Mouse (Mus musculus) embryonic facial prominence, embryonic 14.5 days (tissue): ENCODE data around the gene Ddx58. TPM values are rescaled to one million over a fixed set of nuclear protein-coding genes. Genes with fewer than 3 reads are reported as not detected.

Experiments
- ATAC-seq: fragments of 200-750 bp; cut with Nextera tagmentation; 2 replicates; pipeline ENCODE4 v1.8.0; 2017; ENCODE audit warnings: low read depth, moderate number of reproducible peaks, moderate TSS enrichment
- DNase-seq: peaks from one replicate; pipeline ENCODE4 v3.0.0-alpha.2; 2015; ENCODE audit warnings: low spot score
- H3K27ac ChIP-seq: fragments of 300-500 bp; sonication (generic); replicated peaks from 2 replicates; pipeline ENCODE4 v1.5.1; 2014; ENCODE audit warnings: low read depth, mild to moderate bottlenecking, low read length, moderate library complexity
- H3K27me3 ChIP-seq: fragments of 300-500 bp; sonication (generic); replicated peaks from 2 replicates; pipeline ENCODE4 v1.6.1; 2014; ENCODE audit warnings: low read length; ENCODE audit not compliant: control insufficient read depth, insufficient read depth
- H3K36me3 ChIP-seq: fragments of 300-500 bp; sonication (generic); 2 replicates; pipeline ENCODE4 v1.6.1; 2014; ENCODE audit warnings: low read length, mixed read lengths; ENCODE audit not compliant: control insufficient read depth, insufficient read depth
- H3K4me1 ChIP-seq: fragments of 300-500 bp; sonication (generic); 2 replicates; pipeline ENCODE4 v1.6.1; 2014; ENCODE audit warnings: antibody characterized with exemption, low read length; ENCODE audit not compliant: control insufficient read depth, insufficient read depth
- H3K4me2 ChIP-seq: fragments of 300-500 bp; sonication (generic); 2 replicates; pipeline ENCODE4 v1.6.1; 2014; ENCODE audit warnings: low read depth, mild to moderate bottlenecking, low read length, moderate library complexity, mixed read lengths
- H3K4me3 ChIP-seq: fragments of 300-500 bp; sonication (generic); 2 replicates; pipeline ENCODE4 v1.5.1; 2014; ENCODE audit warnings: low read depth, mild to moderate bottlenecking, low read length
- H3K9ac ChIP-seq: fragments of 300-500 bp; sonication (generic); 2 replicates; pipeline ENCODE4 v1.6.1; 2014; ENCODE audit warnings: low read depth, mild to moderate bottlenecking, low read length, moderate library complexity, mixed read lengths
- H3K9me3 ChIP-seq: fragments of 300-500 bp; sonication (generic); 2 replicates; pipeline ENCODE4 v1.6.1; 2016; ENCODE audit warnings: low read length; ENCODE audit not compliant: control insufficient read depth
- WGBS: fragments of 180-500 bp; shearing (Covaris S2); extraction: QIAGEN DNeasy Blood & Tissue Kit; methylation state at CpG from one replicate; pipeline ENCODE4 v1.1.7; 2014; 5-methylcytosine and 5-hydroxymethylcytosine counted together
- polyA plus RNA-seq: library from polyadenylated mRNA; unstranded; fragments of >200 nt; fragmentation: Nextera tagmentation; extraction: Ambion mirVana; gene quantifications from 2 replicates; pipeline ENCODE4 v1.2.1, GENCODE M21; 2014

The Ddx58 gene
- polyA plus RNA-seq, 1 experiment from 2014 or later: 9.7 TPM

DNA sequence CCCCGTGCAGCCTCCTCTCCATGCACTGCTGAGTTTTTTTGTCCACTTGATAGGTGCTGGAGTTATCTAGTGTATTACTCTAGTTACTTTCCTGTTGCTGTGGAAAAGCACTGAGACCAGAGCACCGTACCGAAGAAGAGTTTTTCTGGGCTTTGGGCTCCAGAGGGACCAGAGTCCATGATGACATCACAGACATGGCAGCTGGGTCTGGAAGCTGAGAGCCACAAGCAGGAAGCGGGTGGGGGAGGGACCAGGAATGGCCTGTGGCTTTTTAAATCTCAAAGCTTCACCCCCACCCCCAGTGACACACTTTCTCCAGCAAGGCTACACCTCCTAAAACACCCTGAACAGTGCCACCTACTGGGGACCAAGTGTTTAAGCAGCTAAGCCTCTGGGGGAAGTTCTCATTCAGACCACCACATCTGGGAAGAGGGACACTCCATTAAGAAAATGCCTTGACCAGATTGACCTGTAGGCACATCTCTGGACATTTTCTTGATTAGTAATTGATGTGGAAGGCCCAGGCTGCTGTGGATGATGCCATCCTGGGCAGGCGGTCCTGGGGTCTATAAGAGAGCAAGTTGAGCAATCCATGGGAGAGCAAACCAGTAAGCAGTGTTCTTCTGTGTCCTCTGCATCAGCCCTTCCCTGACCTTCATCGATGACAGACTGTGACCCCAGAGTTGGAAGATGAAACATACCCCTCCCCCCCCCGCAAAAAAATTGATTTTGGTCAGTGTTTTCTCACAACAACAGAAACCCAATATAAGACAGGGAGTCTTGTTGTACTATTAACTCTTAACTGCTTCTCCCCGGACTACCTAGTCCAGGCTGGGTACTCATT, 78.8 kb downstream of the Ddx58 start:
- DNase-seq: no peak
- Histone ChIP-seq H3K9ac (no peak overlapping the region), H3K27me3 (no peaks in the 10 kb centered on the region), H3K4me1 (no peaks in the 10 kb centered on the region), H3K4me2 (no peak overlapping the region), H3K27ac (no peak overlapping the region), H3K9me3 (no peaks in the 10 kb centered on the region), H3K4me3 (no peak overlapping the region), H3K36me3 (peaks cover 15% of the 10 kb centered on the region)
- ATAC-seq: no peak
- WGBS: 97% methylated on average over 8 of the region's 8 CpGs

DNA sequence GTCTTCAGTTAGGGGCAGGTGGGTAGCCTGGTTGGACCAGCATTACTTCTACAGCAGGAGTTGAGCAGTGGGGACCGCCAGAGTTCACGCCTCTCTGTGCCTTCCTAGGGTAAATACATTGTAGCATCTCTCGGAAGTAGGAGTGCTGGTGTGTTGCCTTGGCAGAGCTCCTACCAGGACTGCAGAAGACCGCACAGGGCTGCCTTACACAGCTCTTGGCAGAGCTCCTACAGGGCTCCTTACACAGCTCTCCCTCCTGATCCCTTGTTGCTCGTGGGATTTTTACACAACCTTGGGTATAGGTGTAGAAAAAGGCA, 81.4 kb downstream of the Ddx58 start:
- ATAC-seq: no peak
- no peaks in the 10 kb centered on the region for H3K36me3 ChIP-seq
- H3K9me3 ChIP-seq: no peaks in the 10 kb centered on the region
- H3K4me2 ChIP-seq: no peak overlapping the region
- no peak for DNase-seq
- WGBS: 76% methylated on average over 5 of the region's 5 CpGs
- no peak overlapping the region for H3K4me3 ChIP-seq
- no peak overlapping the region for H3K27ac ChIP-seq
- no peak overlapping the region for H3K9ac ChIP-seq
- no peaks in the 10 kb centered on the region for H3K27me3 ChIP-seq
- H3K4me1 ChIP-seq: no peaks in the 10 kb centered on the region

DNA sequence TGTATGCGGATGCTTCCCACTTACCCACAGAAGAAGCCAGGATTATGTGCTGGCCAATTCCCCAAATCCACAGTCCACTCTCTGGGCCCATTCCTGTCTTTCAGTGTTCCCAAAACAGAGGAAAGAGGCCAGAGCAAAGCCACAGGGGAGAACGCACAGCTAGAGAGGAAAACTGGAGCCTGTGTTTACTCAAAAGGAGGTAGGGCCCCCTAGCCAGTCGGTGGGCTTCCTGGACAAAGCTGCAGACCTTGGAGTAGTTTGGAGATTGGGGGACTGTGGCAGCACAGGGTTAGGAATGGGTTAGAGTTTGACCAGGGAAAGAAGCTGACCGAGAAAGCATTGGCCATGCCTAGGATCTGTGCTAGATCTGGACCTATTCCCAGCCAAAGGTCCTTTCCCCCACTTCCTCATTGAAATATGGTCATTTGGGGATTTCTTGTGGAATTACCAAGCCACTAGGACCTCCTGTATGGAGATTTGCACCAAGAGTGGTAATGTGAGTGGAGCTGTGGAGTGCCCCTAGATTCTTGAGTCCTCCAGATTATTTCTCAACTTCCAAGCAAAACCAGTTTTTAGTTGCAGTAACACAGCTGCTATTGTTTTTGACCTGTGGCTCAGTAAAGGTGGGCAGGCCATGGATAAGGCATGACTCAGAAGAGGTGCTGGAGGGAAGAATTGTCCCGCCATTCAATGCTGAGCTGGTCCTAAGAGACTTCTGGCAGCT, 82.0 kb downstream of the Ddx58 start:
- WGBS: 62% methylated on average over 5 of the region's 5 CpGs
- Histone ChIP-seq H3K4me1 (no peaks in the 10 kb centered on the region), H3K27me3 (no peaks in the 10 kb centered on the region), H3K27ac (no peak overlapping the region), H3K4me2 (no peak overlapping the region), H3K9ac (no peak overlapping the region), H3K9me3 (no peaks in the 10 kb centered on the region), H3K36me3 (no peaks in the 10 kb centered on the region), H3K4me3 (no peak overlapping the region)
- ATAC-seq (no peak), DNase-seq (no peak)

DNA sequence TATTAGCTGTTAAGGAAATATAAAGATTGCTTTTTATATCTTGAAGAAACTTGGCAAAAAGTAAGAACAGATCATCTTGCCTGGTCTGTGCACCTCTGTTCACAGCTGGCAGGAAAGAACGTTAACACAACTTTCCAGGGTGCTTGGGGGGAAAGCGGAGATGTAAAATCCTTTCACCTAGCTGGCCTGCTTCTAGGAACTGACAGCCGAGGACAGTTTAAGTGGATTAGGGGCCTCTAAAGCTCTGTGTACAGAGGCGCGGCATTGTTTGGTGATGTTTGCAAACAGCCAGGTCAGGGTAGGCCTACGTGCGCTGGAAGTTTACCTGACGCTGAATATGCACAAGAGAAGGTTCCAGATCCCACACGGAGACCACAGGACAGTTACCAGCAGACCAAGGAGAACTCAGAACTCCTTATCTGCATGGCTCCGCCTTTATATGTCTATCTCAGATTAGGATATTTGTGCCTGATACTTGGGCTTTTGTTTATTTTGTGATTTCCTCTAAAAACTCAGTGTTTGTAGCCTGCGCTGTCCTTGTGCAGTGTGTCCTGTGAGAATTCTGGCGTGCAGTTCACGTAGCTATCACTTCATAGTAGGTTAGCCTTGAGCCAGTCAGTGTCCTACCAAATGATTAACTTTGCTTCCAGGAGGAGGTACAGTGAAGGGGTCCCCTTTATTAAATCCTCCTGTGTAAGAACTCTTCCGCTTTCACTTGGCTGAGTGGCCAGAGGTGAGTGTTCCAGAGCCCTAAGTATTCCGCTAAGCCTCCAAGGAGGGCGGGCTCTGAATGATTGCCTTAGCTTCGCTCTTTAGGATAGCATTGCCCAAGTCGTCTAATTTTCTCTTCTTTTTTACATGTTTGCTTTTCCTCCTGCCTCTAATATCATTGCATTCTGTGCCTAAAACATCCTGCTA, 82.8 kb downstream of the Ddx58 start:
- WGBS: 76% methylated on average over 18 of the region's 18 CpGs
- H3K27ac ChIP-seq: no peak overlapping the region
- ATAC-seq: peak; percentile 47; the same call in 1 of the 2 replicates

DNA sequence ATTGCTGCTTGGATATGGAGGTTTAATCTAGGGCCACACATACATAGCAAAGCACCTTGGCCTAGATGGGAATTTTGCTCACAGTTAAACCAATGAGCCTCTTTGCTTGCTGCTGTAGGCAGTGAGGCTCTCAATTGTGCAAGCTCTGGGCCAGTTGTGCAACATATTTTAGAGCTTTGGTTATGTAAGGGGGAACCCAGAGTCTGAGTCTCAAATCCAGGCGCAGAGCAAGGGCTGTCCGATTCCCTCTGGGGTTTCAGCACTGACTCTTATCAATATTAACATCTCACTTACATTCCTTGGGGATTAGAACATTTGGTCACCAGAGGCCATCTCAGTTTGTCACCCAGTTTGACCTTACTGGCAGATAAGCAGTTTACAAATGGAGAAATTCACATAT, 83.5 kb downstream of the Ddx58 start:
- WGBS: 62% methylated on average over 2 of the region's 2 CpGs
- DNase-seq: no peak

More for the DNA sequence above, 82.8 kb downstream of the Ddx58 start:
- H3K4me3 ChIP-seq: no peak overlapping the region
- no peak overlapping the region for H3K4me2 ChIP-seq
- H3K36me3 ChIP-seq: no peaks in the 10 kb centered on the region
- no peaks in the 10 kb centered on the region for H3K27me3 ChIP-seq
- peak; percentile 10 for DNase-seq
- H3K9ac ChIP-seq: no peak overlapping the region
- H3K4me1 ChIP-seq: no peaks in the 10 kb centered on the region
- H3K9me3 ChIP-seq: no peaks in the 10 kb centered on the region

DNA sequence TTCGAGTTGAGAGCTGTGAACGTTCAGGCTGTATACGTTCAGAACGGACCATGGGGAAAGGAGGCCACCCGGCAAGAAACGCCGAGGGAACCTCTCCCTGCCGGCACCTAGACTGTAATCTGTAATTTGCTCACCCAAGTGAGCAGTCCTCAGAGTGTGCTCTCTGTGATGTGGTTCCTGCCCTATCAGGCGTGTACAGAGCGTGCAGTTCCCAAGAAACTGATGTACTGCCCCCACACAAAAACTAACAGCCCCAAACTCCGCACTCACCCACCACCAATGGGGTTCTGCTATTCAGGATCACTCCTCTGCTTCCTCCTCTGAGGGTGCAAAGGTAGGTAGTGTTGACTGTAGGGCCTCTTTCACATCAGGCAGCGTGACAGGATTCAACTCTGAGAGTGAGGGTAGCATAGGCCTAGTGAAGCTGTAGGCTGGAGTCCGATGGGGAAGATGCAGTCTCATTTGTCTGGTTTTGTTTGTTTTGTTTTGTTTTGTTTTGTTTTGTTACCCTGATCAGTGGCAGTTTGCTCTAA, 84.1 kb downstream of the Ddx58 start:
- DNase-seq: no peak
- no peak overlapping the region for H3K4me3 ChIP-seq
- H3K4me2 ChIP-seq: no peak overlapping the region
- H3K9ac ChIP-seq: no peak overlapping the region
- no peak overlapping the region for H3K27ac ChIP-seq
- no peaks in the 10 kb centered on the region for H3K4me1 ChIP-seq
- ATAC-seq: no peak
- WGBS: 90% methylated on average over 13 of the region's 13 CpGs
- H3K36me3 ChIP-seq: no peaks in the 10 kb centered on the region
- H3K9me3 ChIP-seq: no peaks in the 10 kb centered on the region
- H3K27me3 ChIP-seq: no peaks in the 10 kb centered on the region

More for the DNA sequence above, 83.5 kb downstream of the Ddx58 start:
- no peak for ATAC-seq
- Histone ChIP-seq H3K4me3 (no peak overlapping the region), H3K4me2 (no peak overlapping the region), H3K9ac (no peak overlapping the region), H3K9me3 (no peaks in the 10 kb centered on the region), H3K27me3 (no peaks in the 10 kb centered on the region), H3K36me3 (no peaks in the 10 kb centered on the region), H3K4me1 (no peaks in the 10 kb centered on the region), H3K27ac (no peak overlapping the region)

DNA sequence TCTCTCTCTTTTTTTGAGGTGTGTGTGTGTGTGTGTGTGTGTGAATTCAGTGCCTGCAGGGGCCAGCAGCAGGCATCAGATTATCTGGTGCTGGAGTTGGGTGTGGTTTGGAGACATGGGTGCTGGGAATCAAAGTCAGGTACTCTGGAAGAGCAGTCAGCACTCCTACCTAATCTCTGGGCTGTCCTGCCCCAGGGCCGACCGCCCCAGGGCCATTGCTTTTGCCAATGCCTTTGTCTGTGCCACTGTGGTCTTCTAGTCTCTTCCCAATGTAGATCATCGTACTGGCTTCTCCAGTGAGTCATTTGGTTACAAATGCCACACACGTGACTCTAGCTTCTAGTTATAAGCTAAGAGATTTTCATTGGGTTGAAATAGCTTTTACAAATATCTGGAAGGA, 84.9 kb downstream of the Ddx58 start:
- Histone ChIP-seq H3K9ac (no peak overlapping the region), H3K4me1 (no peaks in the 10 kb centered on the region), H3K27ac (no peak overlapping the region), H3K9me3 (no peaks in the 10 kb centered on the region), H3K4me2 (no peak overlapping the region), H3K36me3 (no peaks in the 10 kb centered on the region), H3K4me3 (no peak overlapping the region), H3K27me3 (no peaks in the 10 kb centered on the region)
- 93% methylated on average over 4 of the region's 4 CpGs for WGBS
- DNase-seq: no peak
- no peak for ATAC-seq
